Mouse (Mus musculus): ENCODE data around the gene Fads3.
A peak's percentile ranks its signal among the peaks of the same experiment; 100 is the strongest.

Fads3 gene

GRCm38 (mm10) chr19:10021981-10022380 lies 19.4 kb upstream of the Fads3 start:
- DNase-seq (ENCODE audit: low spot score) = no peak

- DNase-seq (ENCODE audit: low spot score) = no peak
Observed at GRCm38 (mm10) chr19:10022414-10023303, 18.7 kb upstream of the Fads3 start.

- no peak for DNase-seq (ENCODE audit: low spot score)
Observed at GRCm38 (mm10) chr19:10023304-10023758, 18.0 kb upstream of the Fads3 start.

GRCm38 (mm10) chr19:10025169-10025875 lies 16.0 kb upstream of the Fads3 start:
- no peak for DNase-seq (ENCODE audit: low spot score)

GRCm38 (mm10) chr19:10029746-10030145 lies 11.6 kb upstream of the Fads3 start:
- no peak for DNase-seq (ENCODE audit: low spot score)

- peak; percentile 69 for DNase-seq (ENCODE audit: low spot score)
Observed at GRCm38 (mm10) chr19:10033211-10033973, 8.0 kb upstream of the Fads3 start.

GRCm38 (mm10) chr19:10034356-10034755 lies 7.0 kb upstream of the Fads3 start:
- DNase-seq (ENCODE audit: low spot score) = no peak

GRCm38 (mm10) chr19:10034785-10035447 lies 6.5 kb upstream of the Fads3 start:
- DNase-seq (ENCODE audit: low spot score) = peak; percentile 76

- no peak for DNase-seq (ENCODE audit: low spot score)
Observed at GRCm38 (mm10) chr19:10037534-10037933, 3.8 kb upstream of the Fads3 start.

- no peak for DNase-seq (ENCODE audit: low spot score)
Observed at GRCm38 (mm10) chr19:10038364-10038763, 3.0 kb upstream of the Fads3 start.

GRCm38 (mm10) chr19:10038910-10039309 lies 2.5 kb upstream of the Fads3 start:
- no peak for DNase-seq (ENCODE audit: low spot score)

- no peak for DNase-seq (ENCODE audit: low spot score)
Observed at GRCm38 (mm10) chr19:10039615-10040014, 1.8 kb upstream of the Fads3 start.

GRCm38 (mm10) chr19:10040866-10041387 lies 442 bp upstream of the Fads3 start:
- no peak for DNase-seq (ENCODE audit: low spot score)

- peak; percentile 82 for DNase-seq (ENCODE audit: low spot score)
Observed at GRCm38 (mm10) chr19:10042232-10042631, 863 bp downstream of the Fads3 start.

GRCm38 (mm10) chr19:10042816-10043215 lies 1.4 kb downstream of the Fads3 start:
- no peak for DNase-seq (ENCODE audit: low spot score)

- DNase-seq (ENCODE audit: low spot score) = no peak
Observed at GRCm38 (mm10) chr19:10043643-10044042, 2.3 kb downstream of the Fads3 start.

- peak; percentile 63 for DNase-seq (ENCODE audit: low spot score)
Observed at GRCm38 (mm10) chr19:10045707-10046106, 4.3 kb downstream of the Fads3 start.

GRCm38 (mm10) chr19:10046346-10046745 lies 5.0 kb downstream of the Fads3 start:
- no peak for DNase-seq (ENCODE audit: low spot score)

GRCm38 (mm10) chr19:10046983-10047382 lies 5.6 kb downstream of the Fads3 start:
- DNase-seq (ENCODE audit: low spot score) = no peak

- no peak for DNase-seq (ENCODE audit: low spot score)
Observed at GRCm38 (mm10) chr19:10049533-10049932, 8.2 kb downstream of the Fads3 start.

GRCm38 (mm10) chr19:10050438-10050837 lies 9.1 kb downstream of the Fads3 start:
- no peak for DNase-seq (ENCODE audit: low spot score)

- no peak for DNase-seq (ENCODE audit: low spot score)
Observed at GRCm38 (mm10) chr19:10052698-10053097, 11.3 kb downstream of the Fads3 start.

Data from c-Kit-positive CD71-positive TER-119-positive erythroid progenitor cells, embryonic 14.5 days (primary cell).